Mouse (Mus musculus) kidney, postnatal 0 days (tissue): ENCODE results near the gene Slc5a10. TPM values are rescaled to one million over a fixed set of nuclear protein-coding genes. Genes with fewer than 3 reads are reported as not detected.
A peak's percentile ranks its signal among the peaks of the same experiment; 100 is the strongest.
"Not testable (repeated sequence)": the region's sequence is repeated elsewhere in the genome, so short reads cannot be mapped to it uniquely, and the experiment has no call there.

Experiments
- ATAC-seq: fragments of 200-750 bp; cut with Nextera tagmentation; replicated peaks from 2 replicates; pipeline ENCODE4 v1.8.0; 2017; ENCODE audit warnings: low read depth, moderate number of reproducible peaks, moderate TSS enrichment, moderate library complexity; ENCODE audit not compliant: low FRiP score
- DNase-seq: peaks from one replicate; pipeline ENCODE4 v3.0.0-alpha.2; 2016; ENCODE audit warnings: low spot score
- H3K27ac ChIP-seq: fragments of 300-500 bp; sonication (generic); 2 replicates; pipeline ENCODE4 v1.5.1; 2014; ENCODE audit warnings: mild to moderate bottlenecking
- H3K27me3 ChIP-seq: fragments of 300-500 bp; sonication (generic); 2 replicates; pipeline ENCODE4 v1.6.1; 2014; ENCODE audit warnings: low read length, mixed read lengths; ENCODE audit not compliant: insufficient read depth
- H3K36me3 ChIP-seq: fragments of 300-500 bp; sonication (generic); 2 replicates; pipeline ENCODE4 v1.6.1; 2014; ENCODE audit warnings: low read length, mixed read lengths; ENCODE audit not compliant: insufficient read depth
- H3K4me1 ChIP-seq: fragments of 300-500 bp; sonication (generic); replicated peaks from 2 replicates; pipeline ENCODE4 v1.6.1; 2014; ENCODE audit warnings: antibody characterized with exemption, low read length, mixed read lengths; ENCODE audit not compliant: insufficient read depth
- H3K4me2 ChIP-seq: fragments of 300-500 bp; sonication (generic); 2 replicates; pipeline ENCODE4 v1.6.1; 2014; ENCODE audit warnings: mild to moderate bottlenecking, low read length, moderate library complexity, mixed read lengths
- H3K4me3 ChIP-seq: fragments of 300-500 bp; sonication (generic); replicated peaks from 2 replicates; pipeline ENCODE4 v1.5.1; 2014; ENCODE audit warnings: low read depth, low read length
- H3K9ac ChIP-seq: fragments of 300-500 bp; sonication (generic); 2 replicates; pipeline ENCODE4 v1.6.1; 2014; ENCODE audit warnings: low read depth, low read length
- H3K9me3 ChIP-seq: fragments of 300-500 bp; sonication (generic); replicated peaks from 2 replicates; pipeline ENCODE4 v1.6.1; 2016; ENCODE audit warnings: low read length, inconsistent platforms, mixed read lengths
- CTCF ChIP-seq: IDR thresholded peaks from 2 replicates; pipeline ENCODE4 v1.5.1; 2016; ENCODE audit warnings: antibody characterized with exemption, low read depth, mild to moderate bottlenecking, moderate library complexity
- WGBS: fragments of 180-500 bp; shearing (Covaris S2); extraction: QIAGEN DNeasy Blood & Tissue Kit; methylation state at CpG from one replicate; pipeline ENCODE4 v1.1.7; 2014; 5-methylcytosine and 5-hydroxymethylcytosine counted together
- polyA plus RNA-seq: library from polyadenylated mRNA; unstranded; fragments of >200 nt; fragmentation: Nextera tagmentation; extraction: Ambion mirVana; gene quantifications from 2 replicates; pipeline ENCODE4 v1.2.1, GENCODE M21; 2015

Slc5a10 gene
- polyA plus RNA-seq, 1 experiment from 2014 or later = 19.6 TPM

- WGBS = 97% methylated on average over 3 of the region's 3 CpGs
- TF ChIP-seq CTCF = no peak
- Histone ChIP-seq H3K4me1 (no peaks in the 10 kb centered on the region), H3K9ac (no peak overlapping the region), H3K36me3 (no peaks in the 10 kb centered on the region), H3K9me3 (no peaks in the 10 kb centered on the region), H3K27me3 (no peaks in the 10 kb centered on the region), H3K4me3 (no peak overlapping the region), H3K4me2 (no peak overlapping the region), H3K27ac (no peak overlapping the region)
- DNase-seq = no peak
- ATAC-seq = no peak
Measured at GRCm38 (mm10) chr11:61637856-61638255, 82.8 kb downstream of the Slc5a10 start.

DNA sequence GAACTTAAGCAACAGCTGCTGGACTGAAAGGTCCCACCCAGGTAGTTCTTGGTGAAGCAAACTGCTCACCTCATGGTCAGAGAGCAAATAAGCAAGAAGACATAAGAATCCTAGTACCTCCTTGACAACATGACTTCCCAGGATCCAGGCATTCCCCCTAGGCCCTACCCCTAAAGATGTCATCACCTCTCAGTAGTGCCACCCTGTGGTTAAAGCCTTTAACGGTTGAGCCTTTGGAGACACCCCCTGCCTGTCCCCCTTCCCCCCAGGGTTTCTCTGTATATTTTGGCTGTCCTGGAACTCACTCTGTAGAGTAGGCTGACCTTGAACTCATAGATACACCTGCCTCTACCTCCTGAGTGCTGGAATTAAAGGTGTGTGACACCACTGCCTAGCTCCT is 83.2 kb downstream of the Slc5a10 start:
- Histone ChIP-seq H3K4me3 (no peak overlapping the region), H3K4me2 (no peak overlapping the region), H3K27ac (no peak overlapping the region), H3K4me1 (no peaks in the 10 kb centered on the region), H3K27me3 (no peaks in the 10 kb centered on the region), H3K36me3 (no peaks in the 10 kb centered on the region), H3K9ac (no peak overlapping the region), H3K9me3 (no peaks in the 10 kb centered on the region)
- TF ChIP-seq CTCF = no peak
- DNase-seq (no peak), ATAC-seq (0 out of 2 replicates have a peak, but pooled peaks have one; percentile 13)
- 44% methylated on average over 1 of the region's 1 CpGs for WGBS

GRCm38 (mm10) chr11:61636309-61636708 is 84.3 kb downstream of the Slc5a10 start:
- not testable (repeated sequence) for ATAC-seq, H3K9ac ChIP-seq, H3K4me1 ChIP-seq, H3K36me3 ChIP-seq, H3K4me3 ChIP-seq, H3K9me3 ChIP-seq, DNase-seq, H3K27me3 ChIP-seq, H3K27ac ChIP-seq, H3K4me2 ChIP-seq
- WGBS = 69% methylated on average over 3 of the region's 4 CpGs

DNA sequence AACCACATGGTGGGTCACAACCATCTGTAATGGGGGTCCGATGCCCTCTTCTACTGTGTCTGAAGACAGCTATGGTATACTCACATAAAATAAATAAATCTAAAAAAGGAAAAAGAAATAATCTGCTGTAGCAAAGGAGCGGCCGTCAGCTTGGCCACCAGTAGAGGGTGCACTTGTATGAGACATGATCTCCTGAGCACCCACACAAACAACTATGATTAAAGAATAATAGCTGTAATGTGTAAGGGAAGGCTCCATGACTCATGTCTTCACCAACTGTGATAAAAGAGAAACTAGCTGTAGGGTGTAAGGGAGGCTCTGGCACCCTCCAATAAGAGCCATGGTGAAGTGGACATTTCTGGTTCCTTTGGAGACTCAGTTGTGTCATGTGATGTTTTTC is 91.0 kb downstream of the Slc5a10 start:
- ATAC-seq = no peak
- Histone ChIP-seq H3K4me3 (no peak overlapping the region), H3K9me3 (no peaks in the 10 kb centered on the region), H3K4me1 (no peaks in the 10 kb centered on the region), H3K36me3 (no peaks in the 10 kb centered on the region), H3K27me3 (no peaks in the 10 kb centered on the region), H3K4me2 (no peak overlapping the region), H3K9ac (no peak overlapping the region), H3K27ac (no peak overlapping the region)
- TF ChIP-seq CTCF = peak; percentile 69
- no peak for DNase-seq
- WGBS = 59% methylated on average over 3 of the region's 3 CpGs

GRCm38 (mm10) chr11:61626509-61626908 is 94.1 kb downstream of the Slc5a10 start:
- no peak for ATAC-seq
- 92% methylated on average over 1 of the region's 1 CpGs for WGBS
- Histone ChIP-seq H3K4me3 (no peak overlapping the region), H3K9ac (no peak overlapping the region), H3K9me3 (no peaks in the 10 kb centered on the region), H3K27ac (no peak overlapping the region), H3K36me3 (no peaks in the 10 kb centered on the region), H3K27me3 (no peaks in the 10 kb centered on the region), H3K4me2 (no peak overlapping the region), H3K4me1 (no peaks in the 10 kb centered on the region)
- no peak for DNase-seq
- TF ChIP-seq CTCF = no peak

GRCm38 (mm10) chr11:61625136-61625535 is 95.5 kb downstream of the Slc5a10 start:
- DNase-seq (no peak), ATAC-seq (no peak)
- H3K4me2 ChIP-seq = no peak overlapping the region
- no peak overlapping the region for H3K27ac ChIP-seq
- H3K27me3 ChIP-seq = no peaks in the 10 kb centered on the region
- H3K9ac ChIP-seq = no peak overlapping the region
- WGBS = 74% methylated on average over 7 of the region's 7 CpGs
- TF ChIP-seq CTCF = no peak
- H3K4me3 ChIP-seq = no peak overlapping the region
- H3K36me3 ChIP-seq = no peaks in the 10 kb centered on the region
- no peaks in the 10 kb centered on the region for H3K9me3 ChIP-seq
- no peaks in the 10 kb centered on the region for H3K4me1 ChIP-seq

Other genes with a start within 250 kb of the Slc5a10 start
- gene Mfap4, start 235.4 kb downstream of the Slc5a10 start, polyA plus RNA-seq = 100 and 114 TPM in 2 replicates
- 30.9 and 36.3 TPM in 2 replicates for gene Mapk7, start 226.4 kb downstream of the Slc5a10 start, polyA plus RNA-seq
- 32.9 and 33.8 TPM in 2 replicates for gene B9d1, start 215.7 kb downstream of the Slc5a10 start, polyA plus RNA-seq
- gene Epn2, start 141.1 kb downstream of the Slc5a10 start, polyA plus RNA-seq = 22.1 and 22.4 TPM in 2 replicates
- gene Grap, start 67.6 kb downstream of the Slc5a10 start, polyA plus RNA-seq = 8.2 and 9.1 TPM in 2 replicates
- gene Fam83g, start 36.7 kb downstream of the Slc5a10 start, polyA plus RNA-seq = 2.7 and 2.9 TPM in 2 replicates
- 27.8 and 28.2 TPM in 2 replicates for gene Prpsap2, start 41.3 kb upstream of the Slc5a10 start, polyA plus RNA-seq
- 9.7 and 10.8 TPM in 2 replicates for gene Ulk2, start 134.2 kb upstream of the Slc5a10 start, polyA plus RNA-seq
- gene Akap10, start 209.4 kb upstream of the Slc5a10 start, polyA plus RNA-seq = 8.1 and 9.4 TPM in 2 replicates
- 8.7 and 10.2 TPM in 2 replicates for gene Specc1, start 235.9 kb upstream of the Slc5a10 start, polyA plus RNA-seq